Mouse (Mus musculus): Measurements from ENCODE around the gene Sgk1.

Gene Sgk1

DNA sequence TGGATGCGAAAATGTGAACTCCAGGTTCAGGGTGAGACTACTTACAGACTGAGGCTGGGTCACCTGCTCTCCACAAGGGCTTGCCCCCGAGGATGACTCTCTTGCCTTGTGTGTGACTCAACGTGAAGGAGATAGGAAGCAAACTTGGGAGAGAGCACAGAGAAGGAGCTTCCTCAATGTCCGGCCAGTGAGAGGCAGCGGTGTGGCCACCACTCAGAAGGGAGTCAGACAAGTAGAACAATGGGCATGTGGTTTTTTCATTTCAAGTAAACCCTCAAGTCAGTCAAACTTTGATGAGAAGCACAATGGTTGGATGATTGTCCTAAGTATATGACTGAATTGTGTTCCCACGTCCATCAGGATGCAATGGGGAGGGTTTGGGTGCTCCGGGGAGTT lies 36.8 kb downstream of the Sgk1 start:
- no peak for DNase-seq

DNA sequence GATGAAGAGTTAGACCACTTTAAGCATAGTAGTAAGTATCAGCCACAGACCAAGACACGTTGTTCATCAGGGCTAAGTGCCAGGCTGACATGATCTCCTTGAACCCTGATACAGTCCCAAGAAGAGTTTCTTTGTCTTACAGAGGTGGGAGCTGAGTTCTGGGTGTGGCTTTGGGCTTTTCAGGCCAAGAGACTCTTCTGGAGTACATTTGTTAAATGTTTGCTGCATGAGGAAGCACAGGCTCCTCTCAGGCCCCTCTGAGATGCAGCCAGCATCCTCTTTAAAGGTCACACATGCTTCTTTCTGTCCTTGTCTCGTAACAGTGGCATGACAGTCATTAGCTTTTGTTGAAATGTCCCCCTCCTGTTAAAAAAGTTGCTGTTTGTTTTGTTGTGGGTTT lies 38.6 kb downstream of the Sgk1 start:
- no peak for DNase-seq

DNA sequence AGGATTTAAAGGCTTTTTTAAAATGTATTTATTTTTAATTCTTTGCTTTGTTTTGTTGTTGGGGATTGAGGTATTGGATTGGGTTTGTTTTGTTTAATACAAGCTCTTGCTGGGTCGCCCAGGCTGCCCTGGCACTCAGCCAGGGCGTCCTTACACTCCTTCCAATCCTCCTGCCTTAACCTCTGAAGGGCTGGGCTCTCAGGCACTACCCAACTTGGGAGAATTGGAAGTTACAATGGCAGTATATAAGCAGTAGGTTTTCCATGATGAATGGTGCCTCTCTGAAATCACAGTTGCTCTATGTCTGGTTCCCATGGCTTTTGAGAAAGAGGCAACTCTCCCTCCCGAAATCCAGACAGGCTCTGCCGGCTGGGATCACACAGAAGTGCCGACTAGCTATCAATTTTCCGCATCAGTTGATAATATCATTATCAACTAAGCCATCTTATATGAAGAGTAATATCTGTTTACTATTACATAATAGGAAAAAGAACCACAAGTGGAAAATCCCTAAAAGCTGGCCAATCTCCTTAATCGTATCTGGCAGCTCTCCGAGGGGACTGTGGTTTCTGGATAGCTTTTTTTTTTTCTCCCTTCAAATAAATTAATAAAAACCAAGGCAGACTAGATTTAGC lies 40.8 kb downstream of the Sgk1 start:
- DNase-seq = no peak

DNA sequence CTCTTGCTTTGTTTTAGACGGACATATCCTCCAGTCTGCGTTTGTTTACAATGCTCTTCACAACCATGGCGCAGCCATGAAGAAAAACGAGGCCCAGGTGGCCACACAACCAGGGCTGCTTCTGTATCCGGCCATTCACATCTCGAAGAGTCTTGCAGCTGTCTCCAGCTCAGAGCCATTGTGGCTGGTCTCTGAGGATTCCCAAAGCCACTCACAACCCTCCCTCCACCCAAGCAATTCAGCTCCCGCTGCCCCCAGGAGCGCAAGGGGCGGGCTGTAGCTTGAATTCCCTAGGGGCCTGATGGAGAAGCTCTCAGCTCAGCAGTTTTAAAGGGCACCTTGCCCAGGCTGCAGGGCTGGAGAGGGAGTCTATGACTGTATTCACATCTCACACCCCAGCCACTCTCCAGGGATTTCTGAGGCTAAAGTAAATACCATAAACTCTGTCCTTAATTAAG lies 41.5 kb downstream of the Sgk1 start:
- DNase-seq = peak; percentile 28

DNA sequence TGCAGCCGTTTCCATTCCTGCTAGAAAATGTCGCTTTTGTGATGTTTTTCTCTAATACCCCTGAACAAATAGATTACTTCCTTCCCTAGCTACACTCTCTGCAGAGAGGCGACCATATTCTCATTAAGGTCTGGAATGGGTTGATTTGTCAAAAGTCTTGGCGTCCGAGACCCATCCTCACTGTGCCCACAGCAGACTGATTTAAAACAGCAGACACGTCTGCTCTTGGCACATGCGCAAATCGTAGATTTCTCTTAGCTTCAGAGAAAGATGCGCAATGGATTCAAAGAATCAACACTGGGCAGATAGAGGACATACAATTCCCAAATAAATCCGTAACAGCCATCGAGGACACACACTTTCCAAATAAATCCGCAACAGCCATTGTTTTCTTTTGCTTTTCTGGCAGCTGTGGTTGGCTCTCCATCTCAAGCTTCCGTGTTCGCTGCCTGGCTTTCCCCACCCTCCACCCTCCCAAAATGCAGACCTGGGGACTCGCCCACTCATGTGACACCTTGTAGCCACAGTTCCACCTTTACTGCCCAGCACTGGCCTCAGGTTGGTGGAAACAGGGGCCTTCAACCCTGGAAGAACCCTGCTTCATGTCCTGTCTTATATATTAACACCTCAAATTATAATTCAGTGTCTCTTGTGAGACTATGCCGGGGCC lies 42.2 kb downstream of the Sgk1 start:
- peak; percentile 40 for DNase-seq

DNA sequence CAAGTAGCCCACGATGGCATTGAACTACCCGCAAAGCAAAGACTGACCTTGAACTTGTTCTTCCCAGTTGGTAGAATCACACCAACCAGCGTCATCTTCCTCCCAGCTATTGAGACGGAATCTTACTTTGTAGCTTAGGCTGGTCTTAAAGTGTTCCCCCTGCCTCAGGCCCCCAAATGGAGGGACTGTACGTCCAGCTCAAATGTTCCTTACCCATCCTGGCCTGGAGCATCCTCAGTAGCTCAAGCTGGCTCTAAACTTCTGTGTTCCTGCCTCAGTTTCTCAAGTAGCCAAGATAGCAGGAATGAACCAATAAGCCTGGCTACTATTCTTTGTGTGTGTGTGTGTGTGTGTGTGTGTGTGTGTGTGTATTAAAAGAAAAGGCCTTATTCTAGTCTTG lies 45.0 kb downstream of the Sgk1 start:
- DNase-seq = no peak

DNA sequence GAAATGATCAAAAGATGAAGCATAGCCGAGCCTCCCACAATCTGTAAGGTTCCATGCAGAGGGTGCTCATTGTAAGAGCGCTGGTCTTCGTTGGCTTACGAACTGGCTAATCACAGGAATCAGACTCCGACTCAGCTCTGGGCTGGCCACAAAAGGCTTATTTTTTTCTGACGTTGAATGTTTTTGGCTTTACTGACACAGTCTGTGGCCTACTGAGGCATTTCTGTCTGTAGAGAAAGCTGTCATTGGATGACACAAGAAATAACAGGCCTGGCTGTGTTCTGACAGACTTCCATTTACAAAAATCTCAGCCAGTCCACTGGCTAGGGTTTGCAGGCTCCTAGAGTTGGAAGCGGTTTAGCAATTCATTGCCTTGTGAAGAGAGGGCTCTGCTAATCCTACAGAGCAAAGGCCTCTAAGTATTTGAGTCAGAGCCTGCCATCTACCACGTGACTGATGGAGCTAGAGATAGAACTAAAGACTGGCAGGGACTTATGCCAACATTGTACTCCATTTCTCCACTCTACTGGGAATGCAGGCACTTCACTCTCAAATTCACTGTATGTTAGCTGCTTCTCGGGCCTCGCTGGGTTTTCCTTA lies 48.9 kb downstream of the Sgk1 start:
- peak; percentile 31 for DNase-seq

DNA sequence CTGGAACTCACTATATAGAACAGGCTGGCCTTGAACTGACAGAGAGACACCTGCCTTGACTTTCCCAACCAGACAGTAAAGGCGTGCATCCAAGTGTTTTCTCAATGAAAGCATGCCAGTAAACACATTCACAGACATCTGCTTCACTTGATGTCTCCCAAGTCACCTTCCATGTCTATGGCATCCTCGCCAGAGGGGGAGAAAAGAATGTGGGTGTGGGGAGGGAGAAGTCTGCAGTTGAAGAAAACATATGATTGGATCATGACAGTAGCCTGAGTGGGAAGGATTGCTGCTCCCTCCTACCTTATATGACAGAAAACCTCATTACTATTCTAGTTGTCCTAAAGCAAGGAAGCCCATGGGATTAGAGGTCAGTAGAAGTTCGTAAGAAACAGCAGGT lies 50.8 kb downstream of the Sgk1 start:
- no peak for DNase-seq

DNA sequence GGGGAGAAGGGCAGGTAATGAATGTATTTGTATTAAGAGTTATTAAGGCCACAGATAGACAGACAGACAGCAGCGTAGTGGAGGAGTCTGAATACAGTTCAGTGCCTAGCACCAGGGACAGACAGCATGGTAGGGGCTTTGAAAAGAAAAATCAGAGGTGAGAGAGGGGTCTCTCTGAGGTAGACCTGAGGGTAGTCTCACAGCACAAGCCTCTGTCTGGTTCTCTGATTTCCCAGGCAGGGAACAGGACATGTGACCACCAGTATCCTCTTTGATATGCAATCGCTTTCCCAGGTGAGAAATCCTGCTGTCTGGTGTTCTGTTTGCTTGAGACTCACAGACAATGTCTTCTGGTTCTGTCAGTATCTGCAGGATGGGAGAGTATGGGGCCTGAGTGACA lies 52.8 kb downstream of the Sgk1 start:
- no peak for DNase-seq

DNA sequence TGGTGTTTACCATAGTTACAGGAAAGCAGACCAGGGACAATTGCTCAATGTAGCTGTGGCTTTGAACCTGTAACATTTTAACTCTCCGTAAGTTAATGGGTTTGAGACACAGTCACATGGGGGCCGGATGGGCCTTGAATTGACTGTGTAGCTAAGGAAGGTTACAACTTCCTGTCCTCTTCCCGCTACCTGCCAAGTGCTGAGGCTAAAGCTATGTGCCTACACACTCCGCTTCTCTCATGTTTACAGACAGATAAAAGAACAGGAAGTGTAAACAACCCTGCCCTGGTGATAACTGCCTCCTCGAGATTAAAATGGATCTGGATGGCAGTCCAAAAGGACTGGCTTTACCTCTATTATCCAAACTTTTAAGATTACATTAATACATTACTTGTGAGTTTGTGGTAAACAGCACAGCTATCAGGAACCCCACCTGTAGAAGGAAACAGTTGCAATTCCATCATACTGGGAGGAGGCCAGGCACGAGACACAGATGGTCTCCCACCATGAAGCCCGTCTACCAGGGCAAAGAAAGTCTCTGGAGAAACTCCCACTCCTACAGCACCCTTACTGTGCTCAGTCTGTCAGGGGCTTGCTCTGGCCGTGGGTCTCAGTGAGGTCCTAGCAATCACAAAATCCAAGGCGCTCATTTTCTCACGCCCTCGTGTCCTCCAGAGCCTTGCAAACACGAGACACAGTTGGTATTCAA lies 54.7 kb downstream of the Sgk1 start:
- DNase-seq = no peak

DNA sequence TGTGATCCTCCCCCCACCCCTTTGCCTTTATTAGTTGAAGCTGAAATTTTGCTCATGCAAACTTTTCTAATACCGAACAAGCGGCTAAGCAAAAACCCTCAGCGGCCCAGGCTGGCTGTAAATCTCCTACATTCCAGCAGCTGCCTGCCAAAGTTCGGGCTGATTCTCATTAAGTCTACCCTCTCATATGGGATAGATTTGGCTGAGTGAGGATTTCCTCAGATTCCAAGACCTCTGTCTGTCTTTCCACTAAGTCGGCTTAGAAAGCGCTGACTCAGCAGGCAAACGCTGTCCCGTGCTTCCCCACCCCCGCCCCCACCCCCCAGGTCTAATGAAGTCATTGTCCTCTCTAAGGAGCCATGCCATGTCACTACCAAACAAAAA lies 55.2 kb downstream of the Sgk1 start:
- no peak for DNase-seq

DNA sequence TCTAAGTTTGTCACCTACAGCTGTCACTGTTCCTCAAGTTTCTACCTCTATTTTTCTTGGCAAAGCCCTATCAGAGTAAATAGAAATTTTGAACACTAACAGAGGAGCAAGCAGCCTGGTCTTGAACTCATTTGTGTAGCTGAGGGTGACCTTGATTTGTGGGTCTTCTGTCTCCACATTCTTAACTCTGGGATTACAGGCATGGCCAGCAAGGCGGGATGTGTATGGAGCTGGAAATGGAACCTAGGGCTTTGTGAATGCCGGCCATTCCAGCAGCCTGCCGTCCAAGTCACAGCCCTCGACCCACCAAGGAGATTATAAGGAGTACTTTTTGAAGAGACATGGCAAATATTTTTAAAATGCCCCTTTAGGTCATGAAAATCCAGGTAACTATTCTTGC lies 56.2 kb downstream of the Sgk1 start:
- no peak for DNase-seq

DNA sequence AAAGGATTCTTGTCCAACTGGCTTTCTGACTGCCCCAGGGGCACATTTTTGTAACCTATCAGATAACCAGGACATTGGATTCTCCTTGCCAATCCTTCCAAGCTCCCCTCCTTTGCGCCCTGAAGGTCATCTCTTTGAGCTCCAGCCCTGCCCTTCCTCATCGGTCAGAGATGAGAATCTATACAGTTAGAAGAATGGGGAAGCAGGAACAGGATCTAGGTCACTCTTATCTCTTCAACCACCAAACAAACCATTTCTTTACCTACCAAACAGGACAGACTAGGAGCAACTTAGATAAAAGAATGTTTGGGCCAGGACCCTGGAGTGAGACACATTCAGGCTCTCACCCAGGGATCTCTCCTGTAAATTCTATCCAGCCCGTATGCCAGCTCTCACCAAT lies 59.3 kb downstream of the Sgk1 start:
- no peak for DNase-seq

DNA sequence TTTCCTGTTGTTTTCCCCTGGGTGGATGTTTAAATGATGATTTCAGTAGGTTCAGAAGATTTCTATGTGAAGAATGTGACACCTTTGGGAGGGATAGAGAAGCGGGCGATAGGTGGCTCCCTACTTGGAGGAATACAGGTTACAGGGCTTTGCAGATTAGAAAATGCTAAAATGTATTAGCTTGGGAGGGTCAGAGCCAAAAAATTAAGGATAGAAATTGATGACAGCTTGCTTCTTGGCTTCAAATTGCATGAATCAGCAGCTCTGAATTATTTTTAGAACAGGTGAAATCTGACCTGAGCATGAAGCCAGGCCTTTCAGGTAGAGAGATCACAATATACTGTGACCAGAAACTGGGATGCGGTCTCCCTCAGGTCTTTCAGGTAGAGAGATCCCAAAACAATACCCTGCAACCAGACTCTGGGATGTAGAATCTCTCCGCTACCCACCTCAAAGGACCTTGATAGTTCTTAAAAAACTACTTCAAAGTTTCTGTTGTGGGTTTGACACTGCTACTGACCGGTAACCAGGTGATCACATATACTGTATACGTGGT lies 61.2 kb downstream of the Sgk1 start:
- DNase-seq = no peak

DNA sequence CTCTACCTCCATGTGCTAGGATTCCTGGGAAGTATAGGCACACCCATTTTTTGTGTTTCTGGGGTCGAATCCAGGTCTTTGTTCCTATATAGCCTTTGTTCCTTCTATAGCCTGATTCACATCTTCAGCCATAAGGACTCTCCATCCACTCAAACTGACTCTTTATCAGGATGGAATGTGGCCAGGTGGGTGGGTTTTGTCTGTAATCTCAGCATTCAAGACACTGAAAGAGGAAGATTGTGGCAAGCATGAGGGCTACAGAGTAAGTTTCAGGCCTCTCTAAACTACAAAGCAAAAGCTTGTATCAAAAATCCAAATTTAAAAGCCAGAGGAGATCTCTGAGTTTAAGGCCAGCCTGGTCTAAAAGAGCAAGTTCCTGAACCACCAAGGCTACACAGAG lies 63.2 kb downstream of the Sgk1 start:
- DNase-seq = no peak

DNA sequence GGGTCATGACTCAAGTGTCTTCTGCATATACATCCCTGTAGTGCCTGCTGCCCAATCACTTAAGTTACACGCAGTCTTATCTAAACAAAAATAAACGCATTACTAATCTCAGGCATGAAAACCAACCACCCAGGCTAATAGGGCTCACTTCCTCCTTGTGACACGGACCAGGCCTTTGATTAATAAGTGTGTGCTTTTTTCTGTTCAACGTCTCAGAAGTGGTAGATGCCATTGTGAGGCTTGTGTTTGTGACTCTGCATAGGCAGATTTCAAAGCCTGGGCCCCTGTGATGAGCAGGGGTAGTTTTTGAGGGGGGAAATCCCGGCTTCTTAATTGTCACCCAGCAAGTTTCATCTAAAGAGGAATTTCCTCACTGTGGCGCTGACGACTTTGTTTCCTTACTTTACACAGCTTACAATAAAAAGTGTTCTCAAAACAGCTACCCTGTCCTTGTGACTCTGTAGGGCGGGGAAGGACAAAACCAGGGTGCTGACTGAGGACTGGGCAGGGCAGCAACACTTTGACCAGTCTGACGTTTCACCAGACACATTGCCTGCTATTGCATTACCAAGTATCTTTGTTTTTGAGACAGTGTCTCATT lies 64.9 kb downstream of the Sgk1 start:
- DNase-seq = no peak

DNA sequence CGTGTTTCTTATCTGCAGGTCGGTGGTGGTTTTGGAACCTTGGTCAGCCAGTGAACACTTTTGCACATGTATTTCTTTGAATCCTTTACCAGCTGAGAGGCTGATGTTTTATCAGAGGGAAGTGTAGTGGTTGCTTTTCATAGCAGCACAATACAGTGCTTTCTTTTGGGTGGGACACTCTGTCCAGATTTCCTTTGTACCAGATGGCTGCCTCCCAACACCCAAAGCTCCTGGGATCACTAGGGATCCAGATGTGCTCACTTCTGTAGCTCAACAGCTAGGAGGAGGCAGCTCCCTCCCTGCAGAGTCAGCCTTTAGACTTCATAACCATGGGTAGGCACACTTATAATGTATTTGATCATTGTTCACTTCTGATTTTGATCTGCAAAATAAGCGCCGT lies 70.5 kb downstream of the Sgk1 start:
- DNase-seq = no peak

DNA sequence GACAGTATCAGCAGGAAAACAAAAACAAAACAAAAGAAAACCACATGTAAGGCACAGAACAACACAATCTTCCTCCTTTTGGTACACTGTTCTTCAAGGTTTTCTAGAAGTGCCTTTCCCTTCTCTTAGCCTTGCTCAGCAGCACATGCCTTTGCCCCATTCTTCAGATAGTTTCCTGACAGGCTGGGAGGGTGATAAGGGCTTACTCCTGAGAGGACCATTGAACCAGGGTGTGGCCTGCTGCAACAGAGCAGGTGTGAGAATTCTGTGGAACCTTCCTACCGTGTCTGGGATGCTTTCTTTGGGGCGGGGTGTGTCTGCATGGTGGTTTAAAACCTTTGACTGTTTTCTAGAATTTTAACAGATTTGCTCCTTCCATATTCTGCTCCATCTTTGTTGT lies 79.1 kb downstream of the Sgk1 start:
- no peak for DNase-seq

DNA sequence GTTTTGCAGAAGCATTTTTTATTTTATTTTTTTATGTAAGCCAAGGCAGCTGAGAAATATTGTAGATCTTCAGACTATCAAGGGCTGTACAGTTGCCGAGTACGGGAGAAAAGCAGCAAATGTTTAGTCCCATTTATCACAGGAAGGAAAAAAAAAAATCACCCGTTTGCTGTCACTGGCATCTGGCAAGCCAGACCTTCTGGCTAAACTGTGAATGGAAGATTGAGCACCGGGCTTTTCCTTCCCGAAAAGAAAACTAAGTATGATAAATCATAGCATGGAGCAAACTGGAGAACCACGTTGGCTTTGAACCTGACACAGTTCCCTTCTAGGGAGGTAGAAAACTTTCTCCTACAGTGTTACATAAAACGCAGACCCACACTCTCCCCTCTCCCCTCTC lies 81.0 kb downstream of the Sgk1 start:
- DNase-seq = peak; percentile 23

DNA sequence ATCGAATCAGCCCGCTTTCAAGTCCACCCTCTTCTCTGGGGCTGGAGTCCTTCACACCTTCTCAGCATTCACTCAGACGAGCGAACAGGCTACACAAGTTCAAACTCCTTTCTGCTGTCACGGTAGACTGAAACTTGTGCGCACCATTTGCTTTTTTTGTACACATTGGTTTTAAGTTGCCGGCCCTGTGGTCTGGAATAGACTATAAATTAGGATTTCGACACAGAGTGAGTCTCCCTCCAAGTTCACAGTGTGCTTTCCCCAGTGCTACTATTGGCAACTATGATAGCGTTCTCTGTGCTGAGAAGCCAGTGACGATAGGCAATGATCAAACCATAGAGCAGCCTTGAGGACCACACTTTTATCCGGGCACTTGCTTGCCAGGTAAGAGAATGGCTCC lies 91.7 kb downstream of the Sgk1 start:
- DNase-seq = no peak

DNA sequence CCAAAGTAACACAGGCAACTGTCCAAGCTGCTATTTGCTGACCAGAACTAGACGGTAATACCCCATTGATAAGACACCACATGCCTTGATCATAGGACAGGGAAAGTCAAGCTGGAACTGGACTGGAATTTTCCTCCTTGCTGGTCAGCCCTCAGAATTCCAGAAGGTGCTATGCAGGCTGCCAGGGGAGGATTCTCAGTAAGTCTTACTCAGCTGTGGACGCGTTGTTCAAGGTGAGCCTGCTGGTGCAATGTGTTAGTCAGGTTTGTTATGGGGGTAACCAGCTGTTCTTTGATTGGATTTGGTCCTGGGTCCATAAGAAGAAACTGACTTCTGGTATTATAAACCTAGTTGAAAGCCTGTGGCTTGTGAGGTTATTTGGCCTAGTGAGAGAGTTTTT lies 92.8 kb downstream of the Sgk1 start:
- no peak for DNase-seq

DNA sequence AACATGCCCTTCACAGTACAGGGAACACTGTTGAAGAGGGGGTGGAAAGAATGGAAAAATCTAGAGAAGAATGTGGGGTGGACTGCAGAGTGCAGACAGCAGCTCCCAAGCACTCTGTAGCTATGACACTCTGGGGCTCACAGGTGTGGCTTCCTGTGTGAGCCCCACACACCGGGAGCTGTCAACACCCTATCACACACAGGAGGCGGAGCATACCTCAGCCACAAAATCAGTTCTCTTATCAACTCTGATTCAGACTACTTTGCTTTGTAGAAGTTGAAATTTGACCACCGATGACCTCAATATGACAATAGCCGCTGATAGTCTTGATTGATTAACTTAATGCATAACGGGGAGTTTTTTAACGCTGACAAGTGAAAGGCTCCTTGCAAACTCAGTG lies 93.4 kb downstream of the Sgk1 start:
- no peak for DNase-seq

DNA sequence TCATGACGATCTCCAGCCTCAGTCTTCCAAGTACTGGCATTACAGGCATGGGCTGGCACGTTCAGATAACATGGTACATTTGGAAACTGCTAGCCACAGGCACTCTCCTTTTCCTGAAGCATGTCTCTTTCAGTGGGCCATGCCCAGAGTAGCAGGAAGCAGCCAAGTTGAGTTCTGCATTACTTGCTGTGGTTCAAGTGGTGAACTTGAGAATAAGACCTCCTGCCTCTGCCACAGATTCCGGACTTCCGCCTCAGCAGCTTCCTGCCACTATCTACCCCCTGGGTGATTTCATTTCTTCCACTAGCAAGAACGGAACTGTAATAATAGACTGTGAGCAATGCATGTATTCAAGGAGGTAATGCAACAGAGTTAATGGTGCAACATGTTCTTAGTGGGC lies 94.3 kb downstream of the Sgk1 start:
- no peak for DNase-seq

Data from layer of hippocampus, adult 9-11 months (tissue).